Mouse (Mus musculus) erythroblast, embryonic 14.5 days (primary cell): Measurements from ENCODE around the gene Pip5k1c. TPM values are rescaled to one million over a fixed set of nuclear protein-coding genes. Genes with fewer than 3 reads are reported as not detected.

Source experiments
- H3K27me3 ChIP-seq: 2 replicates; pipeline ENCODE4 v1.6.1; 2012; ENCODE audit warnings: inconsistent platforms; ENCODE audit not compliant: control insufficient read depth
- H3K36me3 ChIP-seq: 2 replicates; pipeline ENCODE4 v1.6.1; 2012; ENCODE audit warnings: mild to moderate bottlenecking, inconsistent platforms; ENCODE audit not compliant: control insufficient read depth
- H3K4me1 ChIP-seq: 2 replicates; pipeline ENCODE4 v1.6.1; 2012; ENCODE audit warnings: inconsistent platforms; ENCODE audit not compliant: control insufficient read depth
- H3K4me3 ChIP-seq: replicated peaks from 2 replicates; pipeline ENCODE3; 2012; ENCODE audit warnings: moderate library complexity, mild to moderate bottlenecking, inconsistent platforms
- H3K9me3 ChIP-seq: 2 replicates; pipeline ENCODE4 v1.6.1; 2012; ENCODE audit warnings: low read length, inconsistent platforms, mixed read lengths; ENCODE audit not compliant: control insufficient read depth
- GATA1 ChIP-seq: IDR thresholded peaks from 2 replicates; pipeline ENCODE4 v1.6.1; 2012; ENCODE audit warnings: low read length, inconsistent platforms, mixed read lengths
- TAL1 ChIP-seq: IDR thresholded peaks from 3 replicates; pipeline ENCODE4 v1.6.1; 2012; ENCODE audit warnings: low read length, inconsistent platforms, mixed read lengths
- polyA plus RNA-seq: library from polyadenylated mRNA; stranded (reverse); fragments of >175 nt; gene quantifications from 2 replicates; pipeline ENCODE4 v1.2.3, GENCODE M21; 2012

The Pip5k1c gene
- polyA plus RNA-seq, 1 experiment, result 4.5 TPM

DNA sequence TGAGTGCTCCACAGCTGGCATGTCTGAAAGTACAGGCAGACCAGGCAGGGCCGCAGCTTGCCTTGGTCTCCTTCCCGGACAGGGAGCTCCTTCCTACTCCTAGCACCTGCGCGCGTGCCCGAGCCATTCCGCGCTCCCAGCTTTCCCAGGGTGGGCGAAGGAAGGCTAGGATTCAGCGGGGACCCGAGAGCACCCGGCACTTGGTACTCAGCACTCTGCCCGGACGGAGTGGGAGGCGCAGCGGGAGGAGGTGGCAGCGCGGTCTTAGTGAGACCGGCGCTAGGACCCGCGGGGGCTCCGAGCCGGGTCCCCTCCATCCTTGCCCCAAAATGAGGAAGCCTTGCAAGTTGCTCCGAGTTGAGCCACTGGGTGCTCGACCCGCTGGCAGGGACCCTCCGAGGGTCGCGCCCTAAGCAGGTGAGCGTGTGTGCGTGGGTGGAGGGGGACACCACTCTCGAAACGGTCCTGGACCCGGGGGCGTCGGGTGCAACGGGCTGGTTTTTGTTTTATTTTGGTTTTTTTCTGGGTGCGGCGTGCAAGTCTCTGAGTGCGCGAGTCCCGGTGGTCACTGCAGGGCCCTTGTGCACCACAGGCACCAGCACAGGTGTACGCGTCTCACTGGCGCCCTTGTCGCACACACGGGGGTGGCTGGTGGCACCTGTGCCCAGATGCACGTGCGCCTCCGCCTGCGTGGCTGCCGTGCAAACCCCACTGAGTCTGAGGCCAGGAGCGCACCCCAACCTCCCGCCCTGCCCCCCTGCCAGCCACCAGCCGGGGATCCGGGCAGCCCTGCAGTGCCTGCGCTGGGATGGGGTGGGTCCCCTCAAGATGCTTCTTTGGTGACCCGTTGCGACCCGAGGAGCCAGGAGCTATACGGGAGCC lies 35.4 kb upstream of the Pip5k1c start:
- H3K36me3 ChIP-seq, result peaks cover under 1% of the 10 kb centered on the region; the same call in 1 of the 2 replicates
- H3K4me1 ChIP-seq, result peaks cover 2% of the 10 kb centered on the region; the same call in 1 of the 2 replicates
- H3K9me3 ChIP-seq, result peaks cover 10% of the 10 kb centered on the region
- peak overlapping the region; percentile 19 for H3K4me3 ChIP-seq
- TF ChIP-seq TAL1 (no peak), GATA1 (no peak)
- peaks cover 76% of the 10 kb centered on the region for H3K27me3 ChIP-seq

DNA sequence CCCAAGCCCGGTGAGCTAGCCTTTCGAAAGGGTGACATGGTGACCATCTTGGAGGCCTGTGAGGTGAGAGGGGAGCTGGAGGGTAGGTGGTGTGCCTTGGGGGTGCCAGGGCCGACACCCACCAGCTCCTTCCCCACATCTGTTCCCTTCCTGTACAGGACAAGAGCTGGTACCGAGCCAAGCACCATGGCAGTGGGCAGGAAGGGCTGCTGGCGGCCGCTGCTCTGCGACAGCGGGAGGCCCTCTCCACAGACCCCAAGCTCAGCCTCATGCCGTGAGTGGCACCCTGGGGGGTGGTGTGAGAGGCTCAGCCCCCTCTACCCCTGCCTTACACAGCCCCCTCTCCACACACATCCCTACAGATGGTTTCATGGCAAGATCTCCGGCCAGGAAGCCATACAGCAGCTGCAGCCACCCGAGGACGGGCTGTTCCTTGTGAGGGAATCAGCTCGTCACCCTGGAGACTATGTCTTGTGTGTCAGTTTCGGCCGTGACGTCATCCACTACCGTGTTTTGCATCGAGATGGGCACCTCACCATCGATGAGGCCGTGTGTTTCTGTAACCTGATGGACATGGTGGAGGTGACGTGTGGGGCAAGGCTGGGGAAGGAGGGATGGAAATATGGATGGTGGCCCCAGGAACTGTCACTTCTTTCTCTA lies 33.4 kb upstream of the Pip5k1c start:
- H3K4me3 ChIP-seq, result no peak overlapping the region
- peaks cover 20% of the 10 kb centered on the region for H3K36me3 ChIP-seq
- peaks cover 6% of the 10 kb centered on the region; the same call in 1 of the 2 replicates for H3K4me1 ChIP-seq
- TF ChIP-seq TAL1, result no peak
- no peak for TF ChIP-seq GATA1
- H3K9me3 ChIP-seq, result peaks cover 10% of the 10 kb centered on the region
- peaks cover 57% of the 10 kb centered on the region for H3K27me3 ChIP-seq

DNA sequence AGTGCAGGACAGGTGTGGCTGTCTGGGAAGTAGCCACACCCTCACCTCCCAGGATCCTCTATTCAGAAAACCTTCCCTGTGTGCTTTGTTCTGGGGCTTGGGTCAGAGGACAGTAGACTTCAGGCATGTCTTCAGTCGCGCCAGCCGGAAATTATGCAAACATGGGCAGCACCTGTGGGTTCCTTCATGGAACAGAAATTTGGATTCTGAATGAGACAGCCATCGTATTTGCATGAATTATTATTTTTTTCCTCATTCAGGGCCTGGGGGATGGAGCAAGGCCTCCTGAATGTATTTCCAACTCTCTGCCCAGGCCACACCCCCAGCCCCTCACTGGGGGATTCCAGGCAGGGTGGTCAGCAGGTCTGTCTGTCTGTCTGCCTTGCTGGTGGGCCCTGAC lies 31.7 kb upstream of the Pip5k1c start:
- Histone ChIP-seq H3K27me3 (peaks cover 44% of the 10 kb centered on the region), H3K4me1 (peaks cover 23% of the 10 kb centered on the region), H3K9me3 (peaks cover 10% of the 10 kb centered on the region), H3K36me3 (peaks cover 35% of the 10 kb centered on the region), H3K4me3 (no peak overlapping the region)
- TF ChIP-seq GATA1 (no peak), TAL1 (no peak)

GRCm38 (mm10) chr10:81265540-81265939 lies 27.2 kb upstream of the Pip5k1c start:
- Histone ChIP-seq H3K36me3 (peaks cover 39% of the 10 kb centered on the region), H3K27me3 (peaks cover 2% of the 10 kb centered on the region; the same call in 1 of the 2 replicates), H3K9me3 (peaks cover 4% of the 10 kb centered on the region), H3K4me3 (peak overlapping the region; percentile 76), H3K4me1 (peaks cover 50% of the 10 kb centered on the region)
- no peak for TF ChIP-seq TAL1

- H3K4me3 ChIP-seq, result peak within 1 kb of the TSS; percentile 76
Observed at GRCm38 (mm10) chr10:81266211-81267105, 26.3 kb upstream of the Pip5k1c start, which contains the start of the genes Mrpl54 and Apba3. Gene Mrpl54 (minus strand): TSS chr10:81266934. Gene Apba3 (plus strand): TSS chr10:81266960.

GRCm38 (mm10) chr10:81268056-81268455 lies 24.7 kb upstream of the Pip5k1c start:
- Histone ChIP-seq H3K36me3 (peaks cover 56% of the 10 kb centered on the region), H3K4me3 (peak overlapping the region; percentile 74), H3K27me3 (no peaks in the 10 kb centered on the region), H3K9me3 (no peaks in the 10 kb centered on the region), H3K4me1 (peaks cover 50% of the 10 kb centered on the region)
- TF ChIP-seq GATA1 (no peak), TAL1 (no peak)

More at GRCm38 (mm10) chr10:81266211-81267105, 26.3 kb upstream of the Pip5k1c start, which contains the start of the genes Mrpl54 and Apba3:
- H3K9me3 ChIP-seq, result no peaks in the 10 kb centered on the region
- H3K27me3 ChIP-seq, result no peaks in the 10 kb centered on the region
- peaks cover 48% of the 10 kb centered on the region for H3K36me3 ChIP-seq
- H3K4me1 ChIP-seq, result peaks cover 50% of the 10 kb centered on the region
- TF ChIP-seq TAL1, result no peak
- TF ChIP-seq GATA1, result no peak

GRCm38 (mm10) chr10:81268643-81269412 lies 23.9 kb upstream of the Pip5k1c start:
- no peaks in the 10 kb centered on the region for H3K9me3 ChIP-seq
- H3K27me3 ChIP-seq, result no peaks in the 10 kb centered on the region
- TF ChIP-seq GATA1, result no peak
- TF ChIP-seq TAL1, result no peak
- peaks cover 50% of the 10 kb centered on the region for H3K4me1 ChIP-seq
- peaks cover 56% of the 10 kb centered on the region for H3K36me3 ChIP-seq
- H3K4me3 ChIP-seq, result peak overlapping the region; percentile 74

DNA sequence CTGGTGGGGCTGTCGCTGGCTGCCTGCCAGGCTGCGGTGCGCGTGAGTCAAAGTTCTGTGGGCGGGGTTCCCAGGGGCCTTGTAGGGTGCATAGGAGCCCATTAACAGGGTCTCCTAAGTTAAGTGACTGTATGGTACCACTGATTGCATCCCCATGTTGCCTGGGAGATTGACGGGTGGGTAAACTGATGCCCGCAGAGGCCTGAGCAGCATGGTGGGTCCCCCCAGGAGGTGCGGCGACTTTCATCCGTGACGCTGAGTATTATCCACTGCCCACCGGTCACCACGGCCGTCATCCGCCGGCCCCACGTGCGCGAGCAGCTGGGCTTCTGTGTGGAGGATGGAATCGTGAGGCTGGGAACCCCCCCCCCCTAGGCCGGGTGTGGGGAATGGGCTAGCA lies 20.4 kb upstream of the Pip5k1c start:
- H3K9me3 ChIP-seq, result no peaks in the 10 kb centered on the region
- no peak for TF ChIP-seq GATA1
- TF ChIP-seq TAL1, result no peak
- peaks cover 20% of the 10 kb centered on the region for H3K4me1 ChIP-seq
- no peak overlapping the region for H3K4me3 ChIP-seq
- peaks cover 36% of the 10 kb centered on the region for H3K36me3 ChIP-seq
- no peaks in the 10 kb centered on the region for H3K27me3 ChIP-seq
